Mouse (Mus musculus): ENCODE data around the gene Egr2.

- TF ChIP-seq POLR2A (IDR thresholded peaks at IDR 0.05; ENCODE audit: control insufficient read depth, extremely low read depth, insufficient read depth, low read length, poor library complexity) (no peak), CTCF (IDR thresholded peaks at IDR 0.05; ENCODE audit: borderline replicate concordance, control insufficient read depth, extremely low read depth, insufficient read depth, low read length, poor library complexity) (no peak)
These were observed 2.1 kb downstream of the Egr2 start for GRCm38 (mm10) chr10:67537151-67537994.

All from thymus, adult 2 months (tissue).